Mouse (Mus musculus) ES-Bruce4 (cell line): ENCODE data around the gene Anapc15-ps. TPM values are rescaled to one million over a fixed set of nuclear protein-coding genes. Genes with fewer than 3 reads are reported as not detected.

ENCODE experiments used
- H3K27ac ChIP-seq: 2 replicates; pipeline ENCODE4 v1.5.1; 2012; ENCODE audit warnings: low read length, inconsistent platforms; ENCODE audit not compliant: insufficient read depth
- H3K27me3 ChIP-seq: 2 replicates; pipeline ENCODE4 v1.6.1; 2012; ENCODE audit warnings: mild to moderate bottlenecking, low read length, inconsistent platforms; ENCODE audit not compliant: control insufficient read depth, poor library complexity, insufficient read depth, severe bottlenecking
- H3K36me3 ChIP-seq: 2 replicates; pipeline ENCODE4 v1.6.1; 2012; ENCODE audit warnings: inconsistent platforms, mild to moderate bottlenecking, low read length, moderate library complexity; ENCODE audit not compliant: control insufficient read depth, poor library complexity, insufficient read depth, severe bottlenecking
- H3K4me1 ChIP-seq: one replicate; pipeline ENCODE4 v1.8.1; 2011; ENCODE audit warnings: low read length; ENCODE audit not compliant: control insufficient read depth, insufficient read depth
- H3K4me3 ChIP-seq: 2 replicates; pipeline ENCODE4 v1.5.1; 2011; ENCODE audit warnings: low read depth, mild to moderate bottlenecking, low read length
- H3K9ac ChIP-seq: 2 replicates; pipeline ENCODE4 v1.6.1; 2012; ENCODE audit warnings: low read depth, mild to moderate bottlenecking, inconsistent platforms; ENCODE audit not compliant: poor library complexity, severe bottlenecking
- H3K9me3 ChIP-seq: replicated peaks from 2 replicates; pipeline ENCODE4 v1.6.1; 2012; ENCODE audit warnings: mild to moderate bottlenecking, low read length, inconsistent platforms; ENCODE audit not compliant: control insufficient read depth, poor library complexity, insufficient read depth, severe bottlenecking
- CTCF ChIP-seq: IDR thresholded peaks from one replicate; pipeline ENCODE4 v1.8.1; 2011; ENCODE audit warnings: low read depth, low read length
- EP300 ChIP-seq: IDR thresholded peaks from 2 replicates; pipeline ENCODE4 v1.6.1; 2011; ENCODE audit warnings: low read depth, low read length; ENCODE audit not compliant: insufficient read depth
- POLR2A ChIP-seq: IDR thresholded peaks from one replicate; pipeline ENCODE4 v1.8.1; 2011; ENCODE audit warnings: low read length; ENCODE audit not compliant: insufficient read depth
- polyA plus RNA-seq: library from polyadenylated mRNA; stranded (reverse); fragments of >200 nt; gene quantifications from 2 replicates; pipeline ENCODE4 v1.2.4, GENCODE M21; 2011; ENCODE audit warnings: low read depth; ENCODE audit not compliant: missing spikeins, insufficient read depth, insufficient read length

Anapc15-ps gene
- polyA plus RNA-seq, 1 experiment, result 3.4 TPM

- Histone ChIP-seq H3K27ac (no peak overlapping the region), H3K9me3 (no peaks in the 10 kb centered on the region), H3K9ac (no peak overlapping the region), H3K27me3 (no peaks in the 10 kb centered on the region), H3K4me3 (no peak overlapping the region), H3K4me1 (peaks cover 8% of the 10 kb centered on the region), H3K36me3 (no peaks in the 10 kb centered on the region)
- TF ChIP-seq CTCF (no peak), EP300 (no peak), POLR2A (no peak)
These were observed 42.4 kb upstream of the Anapc15-ps start for GRCm38 (mm10) chr10:95715687-95716086.

- H3K9me3 ChIP-seq, result no peaks in the 10 kb centered on the region
- no peaks in the 10 kb centered on the region for H3K27me3 ChIP-seq
- no peak for TF ChIP-seq EP300
- no peak overlapping the region for H3K4me3 ChIP-seq
- no peak overlapping the region for H3K9ac ChIP-seq
- no peak overlapping the region for H3K27ac ChIP-seq
- no peaks in the 10 kb centered on the region for H3K36me3 ChIP-seq
- H3K4me1 ChIP-seq, result no peaks in the 10 kb centered on the region
These were observed 39.0 kb upstream of the Anapc15-ps start for GRCm38 (mm10) chr10:95712221-95712620.

GRCm38 (mm10) chr10:95709903-95710660 lies 36.8 kb upstream of the Anapc15-ps start:
- Histone ChIP-seq H3K27me3 (no peaks in the 10 kb centered on the region), H3K9me3 (no peaks in the 10 kb centered on the region), H3K27ac (no peak overlapping the region), H3K4me1 (no peaks in the 10 kb centered on the region), H3K36me3 (no peaks in the 10 kb centered on the region), H3K9ac (no peak overlapping the region), H3K4me3 (no peak overlapping the region)
- TF ChIP-seq EP300 (no peak), POLR2A (no peak), CTCF (no peak)

- H3K27me3 ChIP-seq, result no peaks in the 10 kb centered on the region
- H3K4me3 ChIP-seq, result no peak overlapping the region
- TF ChIP-seq EP300, result no peak
- no peak overlapping the region for H3K9ac ChIP-seq
- H3K36me3 ChIP-seq, result no peaks in the 10 kb centered on the region
- H3K4me1 ChIP-seq, result no peaks in the 10 kb centered on the region
- H3K27ac ChIP-seq, result no peak overlapping the region
- no peaks in the 10 kb centered on the region for H3K9me3 ChIP-seq
These were observed 36.1 kb upstream of the Anapc15-ps start for GRCm38 (mm10) chr10:95709143-95709880.

DNA sequence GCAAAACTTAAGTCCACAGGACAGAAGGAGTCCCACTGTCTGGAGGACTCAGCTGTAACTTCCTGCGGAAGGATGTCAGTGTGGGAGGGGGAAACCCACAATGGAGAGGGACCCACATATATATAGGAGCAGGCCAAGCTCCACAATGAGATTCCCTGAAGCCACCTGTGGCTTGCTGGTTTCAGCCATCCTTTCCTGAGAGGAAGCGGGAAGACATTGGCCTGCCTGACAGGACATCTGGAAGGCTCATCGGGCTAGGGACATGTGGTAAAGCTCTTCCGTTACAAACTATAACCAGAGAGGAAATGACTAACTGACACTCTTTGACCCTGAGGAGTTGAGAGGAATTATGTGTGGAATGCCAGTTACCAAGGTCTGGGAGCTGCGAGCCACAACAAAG lies 34.8 kb upstream of the Anapc15-ps start:
- Histone ChIP-seq H3K9ac (no peak overlapping the region), H3K4me3 (no peak overlapping the region), H3K36me3 (no peaks in the 10 kb centered on the region), H3K27me3 (no peaks in the 10 kb centered on the region), H3K9me3 (no peaks in the 10 kb centered on the region), H3K27ac (no peak overlapping the region), H3K4me1 (no peaks in the 10 kb centered on the region)
- no peak for TF ChIP-seq CTCF
- TF ChIP-seq EP300, result no peak
- no peak for TF ChIP-seq POLR2A

- H3K9me3 ChIP-seq, result no peaks in the 10 kb centered on the region
- no peaks in the 10 kb centered on the region for H3K27me3 ChIP-seq
- H3K9ac ChIP-seq, result no peak overlapping the region
- TF ChIP-seq CTCF, result no peak
- no peak for TF ChIP-seq EP300
- no peak overlapping the region for H3K4me3 ChIP-seq
- H3K4me1 ChIP-seq, result no peaks in the 10 kb centered on the region
- H3K36me3 ChIP-seq, result no peaks in the 10 kb centered on the region
- H3K27ac ChIP-seq, result no peak overlapping the region
These were observed 33.6 kb upstream of the Anapc15-ps start for GRCm38 (mm10) chr10:95706867-95707266.
